Mouse (Mus musculus): ENCODE measurements around the gene Gm11111. TPM values are rescaled to one million over a fixed set of nuclear protein-coding genes. Genes with fewer than 3 reads are reported as not detected.

Gm11111 gene
- polyA plus RNA-seq, 2 experiments = not detected

DNA sequence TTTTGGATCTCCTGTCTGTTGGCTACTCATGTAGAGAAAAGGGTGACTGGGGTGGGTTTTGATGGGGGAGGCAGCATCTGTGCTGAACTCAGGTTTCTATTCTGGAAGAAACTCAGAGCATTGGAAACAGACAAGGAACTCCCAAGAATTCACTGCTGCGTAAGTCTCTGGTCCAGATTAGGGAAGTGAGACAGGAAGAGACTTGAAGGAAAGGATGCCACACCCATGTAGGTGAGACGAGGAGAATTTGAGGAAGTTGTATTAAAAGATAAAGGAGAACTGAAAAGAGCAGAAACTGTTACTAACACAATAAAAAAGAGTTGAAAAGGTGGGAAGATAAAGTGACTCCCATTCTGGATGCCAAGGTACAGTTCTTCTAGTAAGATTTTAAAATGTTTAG is 25.9 kb downstream of the Gm11111 start:
- TF ChIP-seq CTCF (IDR thresholded peaks at IDR 0.05; ENCODE audit: low read depth) (no peak), EP300 (IDR thresholded peaks at IDR 0.05; ENCODE audit: low read depth) (no peak)
- DNase-seq (ENCODE audit: low read depth in 3 of 3, low spot score in 3 of 3) (no peak), ATAC-seq (ENCODE audit: insufficient read depth) (no peak)
- 9% methylated on average over 2 of the region's 2 CpGs for WGBS (ENCODE audit: insufficient replicate concordance)
- Histone ChIP-seq H3K27me3 (ENCODE audit: control insufficient read depth, insufficient read depth, low read length) (no peaks in the 10 kb centered on the region), H3K9ac (replicated peaks) (no peak overlapping the region), H3K36me3 (replicated peaks; ENCODE audit: control insufficient read depth, insufficient read depth, low read depth) (no peaks in the 10 kb centered on the region), H3K4me1 (replicated peaks; ENCODE audit: control insufficient read depth in 2 of 2, insufficient read depth in 2 of 2, low read length in 1 of 2) (no peaks in the 10 kb centered on the region), H3K27ac (no peak overlapping the region), H3K9me3 (ENCODE audit: control insufficient read depth, low read length) (no peaks in the 10 kb centered on the region), H3K4me2 (ENCODE audit: low read depth) (no peak overlapping the region), H3K4me3 (ENCODE audit: insufficient read depth in 1 of 2, low read depth in 2 of 2, low read length in 2 of 2) (no peak overlapping the region)

DNA sequence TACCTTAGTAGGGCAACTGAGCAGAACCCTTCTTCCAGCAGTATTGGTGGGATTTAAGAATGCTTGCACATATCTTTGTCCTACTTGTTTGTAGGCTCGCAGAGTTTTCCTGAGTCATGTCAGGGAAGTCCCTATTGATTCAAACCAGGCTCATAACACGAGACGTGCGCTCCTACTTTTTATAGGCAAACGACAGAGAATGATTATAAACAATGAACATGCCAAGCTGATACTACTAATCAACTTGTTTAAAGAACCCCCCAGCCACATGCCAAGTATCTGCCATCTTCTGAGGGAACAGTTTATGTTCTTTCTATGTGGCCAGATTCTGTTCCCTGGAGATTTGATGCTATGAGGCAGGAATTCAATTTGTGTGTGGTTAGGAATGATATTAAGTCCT is 28.3 kb downstream of the Gm11111 start:
- no peak for ATAC-seq (ENCODE audit: insufficient read depth)
- no peak for DNase-seq (ENCODE audit: low read depth in 3 of 3, low spot score in 3 of 3)
- no peak for TF ChIP-seq CTCF (IDR thresholded peaks at IDR 0.05; ENCODE audit: low read depth)
- no peak for TF ChIP-seq EP300 (IDR thresholded peaks at IDR 0.05; ENCODE audit: low read depth)

DNA sequence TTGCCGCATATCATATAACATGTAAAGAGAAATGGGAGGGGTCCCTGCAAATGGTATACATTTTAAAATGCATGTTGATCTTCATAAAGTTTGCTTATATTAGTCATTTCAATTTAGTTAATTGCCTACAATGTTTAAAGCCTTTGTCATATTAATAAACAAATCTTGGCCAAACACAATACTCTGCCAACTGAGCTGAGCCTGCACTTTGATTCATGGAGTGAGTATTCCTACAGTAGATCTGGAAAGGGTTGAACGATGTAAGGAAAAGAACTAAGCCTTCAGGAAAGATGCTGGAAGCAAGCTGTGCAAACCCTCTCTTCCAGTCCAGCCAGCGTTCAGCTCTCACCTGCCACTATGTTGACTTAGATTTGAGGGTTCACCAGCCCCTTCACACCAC is 29.6 kb downstream of the Gm11111 start:
- DNase-seq (ENCODE audit: low read depth in 3 of 3, low spot score in 3 of 3) (no peak), ATAC-seq (ENCODE audit: insufficient read depth) (no peak)
- 66% methylated on average over 3 of the region's 3 CpGs for WGBS (ENCODE audit: insufficient replicate concordance)
- Histone ChIP-seq H3K9ac (replicated peaks) (no peak overlapping the region), H3K4me3 (ENCODE audit: insufficient read depth in 1 of 2, low read depth in 2 of 2, low read length in 2 of 2) (no peak overlapping the region), H3K4me1 (replicated peaks; ENCODE audit: control insufficient read depth in 2 of 2, insufficient read depth in 2 of 2, low read length in 1 of 2) (no peaks in the 10 kb centered on the region), H3K27me3 (ENCODE audit: control insufficient read depth, insufficient read depth, low read length) (no peaks in the 10 kb centered on the region), H3K27ac (no peak overlapping the region), H3K9me3 (ENCODE audit: control insufficient read depth, low read length) (no peaks in the 10 kb centered on the region), H3K36me3 (replicated peaks; ENCODE audit: control insufficient read depth, insufficient read depth, low read depth) (no peaks in the 10 kb centered on the region), H3K4me2 (ENCODE audit: low read depth) (no peak overlapping the region)
- TF ChIP-seq EP300 (IDR thresholded peaks at IDR 0.05; ENCODE audit: low read depth) (no peak), CTCF (IDR thresholded peaks at IDR 0.05; ENCODE audit: low read depth) (no peak)

More for the DNA sequence above, 28.3 kb downstream of the Gm11111 start:
- no peak overlapping the region for H3K27ac ChIP-seq
- no peak overlapping the region for H3K9ac ChIP-seq (replicated peaks)
- no peaks in the 10 kb centered on the region for H3K36me3 ChIP-seq (replicated peaks; ENCODE audit: control insufficient read depth, insufficient read depth, low read depth)
- no peaks in the 10 kb centered on the region for H3K9me3 ChIP-seq (ENCODE audit: control insufficient read depth, low read length)
- no peak overlapping the region for H3K4me3 ChIP-seq (ENCODE audit: insufficient read depth in 1 of 2, low read depth in 2 of 2, low read length in 2 of 2)
- H3K27me3 ChIP-seq (ENCODE audit: control insufficient read depth, insufficient read depth, low read length) = no peaks in the 10 kb centered on the region
- H3K4me2 ChIP-seq (ENCODE audit: low read depth) = no peak overlapping the region
- no peaks in the 10 kb centered on the region for H3K4me1 ChIP-seq (replicated peaks; ENCODE audit: control insufficient read depth in 2 of 2, insufficient read depth in 2 of 2, low read length in 1 of 2)
- WGBS (ENCODE audit: insufficient replicate concordance) = 50% methylated on average over 5 of the region's 5 CpGs

DNA sequence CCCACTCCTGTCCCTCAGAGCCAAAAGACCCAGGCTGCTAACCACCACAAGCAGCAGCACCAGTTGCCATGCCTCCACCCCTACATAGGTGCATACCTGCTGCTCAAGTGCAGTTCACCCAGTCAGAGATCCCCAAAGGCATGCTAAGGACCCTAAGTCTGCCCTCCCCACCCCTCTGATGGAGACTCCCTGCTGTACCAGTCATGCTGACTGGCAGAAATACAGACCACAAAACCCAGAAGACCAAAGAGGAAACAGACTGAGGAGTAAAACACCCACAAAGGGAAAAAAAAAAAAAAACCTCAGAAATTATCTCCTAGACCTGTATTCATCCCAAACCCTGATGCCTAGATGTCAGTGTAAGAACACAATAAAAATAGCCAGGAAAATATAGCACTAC is 33.4 kb downstream of the Gm11111 start:
- ATAC-seq (ENCODE audit: insufficient read depth) (no peak), DNase-seq (ENCODE audit: low read depth in 3 of 3, low spot score in 3 of 3) (no peak)
- Histone ChIP-seq H3K4me3 (ENCODE audit: insufficient read depth in 1 of 2, low read depth in 2 of 2, low read length in 2 of 2) (no peak overlapping the region), H3K36me3 (replicated peaks; ENCODE audit: control insufficient read depth, insufficient read depth, low read depth) (no peaks in the 10 kb centered on the region), H3K27ac (no peak overlapping the region), H3K4me2 (ENCODE audit: low read depth) (no peak overlapping the region), H3K4me1 (replicated peaks; ENCODE audit: control insufficient read depth in 2 of 2, insufficient read depth in 2 of 2, low read length in 1 of 2) (no peaks in the 10 kb centered on the region), H3K9ac (replicated peaks) (no peak overlapping the region), H3K27me3 (ENCODE audit: control insufficient read depth, insufficient read depth, low read length) (no peaks in the 10 kb centered on the region), H3K9me3 (ENCODE audit: control insufficient read depth, low read length) (no peaks in the 10 kb centered on the region)
- TF ChIP-seq EP300 (IDR thresholded peaks at IDR 0.05; ENCODE audit: low read depth) = no peak
- no peak for TF ChIP-seq CTCF (IDR thresholded peaks at IDR 0.05; ENCODE audit: low read depth)

Other genes starting within 250 kb of the Gm11111 start
- not detected in 2 replicates for gene Cfap299, start 223.4 kb upstream of the Gm11111 start, polyA plus RNA-seq (2012; rRNA removed)
- gene Cfap299, start 223.4 kb upstream of the Gm11111 start, polyA plus RNA-seq (2014; fragmentation: Nextera tagmentation; extraction: Ambion mirVana) = not detected in 2 replicates